Mouse (Mus musculus) adrenal gland, postnatal 14 days (tissue): ENCODE measurements at regions not wholly inside any gene's neighbourhood (a gene's known extent, or its start where the extent isn't known, plus 50 kb on each side); places are given as distances from the start of the nearest gene placed in this dataset.

Experiments used
- DNase-seq: peaks from one replicate; pipeline ENCODE4 v3.0.0; 2021; ENCODE audit warnings: mixed read lengths

GRCm38 (mm10) chr10:111787175-111787574 is 185.3 kb upstream of the Krr1 start:
- DNase-seq, result no peak

DNA sequence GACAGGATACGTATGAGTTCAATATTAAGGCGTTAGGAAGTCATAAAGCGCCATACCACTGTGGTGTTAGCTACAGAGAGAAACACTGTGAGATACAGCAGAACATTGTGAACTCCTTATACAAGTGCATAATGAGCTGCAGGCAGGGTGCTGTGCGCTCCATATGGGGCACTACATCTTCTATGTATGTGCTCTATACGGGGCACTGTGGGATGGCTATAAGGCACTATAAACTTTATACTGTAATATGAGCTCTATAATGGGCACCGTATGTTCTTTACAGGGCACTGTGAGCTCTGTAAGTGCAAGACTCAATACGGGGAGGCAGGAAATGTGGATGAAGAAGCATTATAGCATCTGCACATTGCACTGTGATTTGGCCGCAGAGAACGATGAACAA is 183.2 kb upstream of the Krr1 start:
- no peak for DNase-seq

GRCm38 (mm10) chr10:111790911-111791310 is 181.6 kb upstream of the Krr1 start:
- DNase-seq, result no peak

DNA sequence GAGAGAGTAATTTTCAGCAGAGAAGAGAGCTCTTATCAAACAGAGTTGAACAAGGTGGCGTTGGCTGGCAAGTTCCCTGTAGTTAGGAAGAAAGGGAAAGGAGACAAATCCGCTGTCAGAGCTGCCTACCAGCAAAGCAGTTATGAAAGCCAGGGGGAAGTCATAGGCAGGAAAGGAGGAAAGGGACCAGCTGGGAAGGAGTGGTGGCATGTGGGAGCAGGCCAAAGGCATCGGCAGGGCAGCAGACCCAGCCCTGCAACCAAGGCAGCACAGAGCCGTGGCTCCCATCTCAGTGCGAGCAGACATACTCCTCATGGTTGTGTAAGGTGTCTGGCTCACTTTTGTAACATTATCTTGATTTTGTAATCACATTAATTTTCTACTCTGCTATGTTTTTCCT is 177.4 kb upstream of the Krr1 start:
- DNase-seq, result peak; percentile 22

DNA sequence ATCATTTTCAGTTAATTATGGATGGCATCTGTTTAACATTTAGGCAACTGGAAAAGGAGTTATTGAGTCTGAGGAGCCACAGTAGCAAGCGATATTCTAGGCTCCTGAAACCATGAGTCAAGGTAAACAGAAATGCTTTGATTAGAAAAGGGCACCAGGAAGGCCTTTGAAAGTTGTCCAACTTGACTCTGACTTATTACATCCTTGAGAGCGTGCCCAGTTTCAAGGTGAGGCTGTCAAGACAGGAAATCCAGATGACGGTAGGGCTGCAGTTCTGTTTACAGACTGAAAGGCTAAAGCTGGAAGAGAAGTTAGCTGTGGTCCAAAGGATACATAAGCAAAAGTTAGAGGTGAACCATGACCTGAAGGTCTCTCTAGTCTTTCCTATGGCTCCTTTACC is 176.7 kb upstream of the Krr1 start:
- DNase-seq, result peak; percentile 68

DNA sequence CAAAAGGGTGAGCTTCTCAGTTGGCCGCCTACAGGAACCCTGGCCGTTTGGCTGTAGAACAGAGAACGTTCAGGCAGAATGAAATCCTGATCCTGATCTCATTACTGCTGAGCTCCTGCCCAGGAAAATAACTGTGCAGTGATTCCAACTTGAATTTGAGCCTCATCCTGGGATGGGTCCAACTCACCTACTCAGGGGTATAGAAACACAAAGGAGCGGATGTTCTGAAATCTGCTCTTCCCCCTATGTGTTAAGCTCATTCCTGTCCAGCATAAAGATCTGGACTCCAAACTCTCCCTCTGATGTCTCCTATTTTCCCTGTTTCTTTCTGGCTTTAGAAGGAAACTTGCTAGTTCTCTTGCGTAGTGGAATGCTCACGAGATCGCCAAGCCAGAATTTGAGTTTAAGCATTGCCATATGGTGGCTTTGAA is 173.6 kb upstream of the Krr1 start:
- no peak for DNase-seq

GRCm38 (mm10) chr10:111799850-111800589 is 172.4 kb upstream of the Krr1 start:
- no peak for DNase-seq

DNA sequence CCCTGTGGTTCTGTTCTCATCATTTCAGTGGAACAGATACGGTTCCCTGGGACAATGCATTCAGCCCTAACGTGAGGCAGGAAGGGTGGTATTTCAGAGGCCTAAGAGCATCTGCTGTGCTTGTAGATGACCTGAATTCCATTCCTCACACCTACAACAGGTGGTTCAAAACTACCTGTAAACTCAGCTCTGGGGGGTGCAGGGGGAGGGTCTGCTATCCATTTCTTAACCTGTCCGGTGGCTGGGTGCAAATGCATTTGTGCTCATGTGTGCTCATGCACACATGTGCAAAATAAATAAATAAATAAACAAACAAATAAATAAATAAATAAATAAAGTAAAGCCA is 171.9 kb upstream of the Krr1 start:
- no peak for DNase-seq

DNA sequence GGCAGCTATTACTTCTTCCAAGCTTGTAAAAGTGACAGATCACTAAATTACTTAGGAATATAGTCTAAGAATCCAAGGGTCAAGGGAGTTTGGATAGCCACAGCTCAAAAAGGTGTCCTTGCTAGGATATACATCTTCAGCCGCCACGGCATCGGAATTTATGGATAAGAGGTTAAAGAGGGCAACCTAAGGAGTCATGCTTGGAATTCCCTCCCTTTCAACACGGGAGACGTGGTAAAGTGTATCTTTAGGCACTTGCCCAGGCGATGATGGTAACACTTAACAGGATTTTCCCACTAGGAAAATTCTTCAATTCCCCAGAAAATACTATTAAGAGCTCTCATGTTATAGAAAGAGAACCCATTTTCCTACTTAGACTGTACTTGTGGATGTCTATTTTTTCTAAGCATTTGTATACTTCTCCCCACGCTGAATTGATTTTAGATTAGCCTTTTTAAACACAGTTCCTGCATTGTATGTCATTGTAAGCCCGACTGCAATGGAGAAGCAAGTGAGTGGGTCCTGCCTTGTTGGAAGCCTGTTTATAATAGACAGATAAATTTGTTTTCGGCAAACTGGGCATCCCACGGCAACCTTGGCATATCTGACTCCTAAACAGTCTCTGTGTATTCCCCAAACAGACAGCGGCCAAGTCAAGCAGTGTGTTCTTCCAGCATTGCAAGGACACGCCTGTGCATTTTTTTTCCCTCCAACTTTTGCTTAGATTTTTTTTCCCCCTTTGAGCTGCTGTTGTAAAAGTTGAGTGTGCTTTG is 171.3 kb upstream of the Krr1 start:
- DNase-seq, result peak; percentile 38

DNA sequence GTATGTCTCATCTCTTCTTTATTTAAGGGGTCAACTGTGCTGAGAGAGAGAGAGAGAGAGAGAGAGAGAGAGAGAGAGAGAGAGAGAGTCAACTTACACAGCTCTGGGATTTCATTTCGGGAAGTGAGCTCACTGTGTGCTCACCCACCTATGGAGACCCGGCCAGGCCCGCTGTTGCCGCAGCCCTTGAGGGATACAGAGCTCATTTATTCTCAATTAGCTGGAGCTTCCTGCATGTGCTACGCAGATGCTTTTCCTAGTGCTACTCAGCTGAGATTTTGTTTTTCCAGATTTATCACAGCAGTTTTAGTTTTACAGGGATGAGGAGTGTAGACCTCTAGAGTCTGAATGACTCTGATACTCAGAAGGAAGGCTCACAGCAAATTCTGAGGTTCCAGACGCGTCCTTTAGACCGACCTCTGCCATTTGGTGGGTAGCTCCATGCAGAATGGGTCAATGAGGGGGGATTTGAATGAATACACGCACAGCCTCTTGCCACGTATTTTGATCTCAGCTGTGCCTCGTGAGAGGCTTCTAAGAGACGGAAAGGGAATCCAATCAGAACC is 170.6 kb upstream of the Krr1 start:
- no peak for DNase-seq

- no peak for DNase-seq
Measured at GRCm38 (mm10) chr10:111806333-111806732, 166.1 kb upstream of the Krr1 start.

DNA sequence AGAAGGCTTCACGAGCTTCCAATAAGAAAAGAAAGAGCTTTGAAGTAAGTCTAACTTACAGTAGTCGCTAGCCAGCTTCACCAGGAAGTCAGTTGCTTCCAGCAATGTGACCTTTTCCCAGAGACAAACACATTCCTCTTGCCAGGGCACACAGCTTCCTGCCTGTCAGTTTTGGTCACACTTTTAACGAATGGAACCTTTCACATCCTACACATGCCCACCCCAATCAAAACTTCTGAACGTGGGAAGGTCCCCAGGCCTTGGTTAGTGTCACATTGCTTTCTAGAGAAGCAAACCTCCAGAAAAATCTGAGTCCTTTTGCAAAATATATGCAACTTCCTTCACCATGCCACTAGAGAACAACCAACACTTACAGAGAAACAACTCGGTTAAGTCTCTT is 165.5 kb upstream of the Krr1 start:
- DNase-seq, result no peak

- peak; percentile 44 for DNase-seq
Measured at GRCm38 (mm10) chr10:111813736-111814135, 158.7 kb upstream of the Krr1 start.

GRCm38 (mm10) chr10:111814648-111815047 is 157.8 kb upstream of the Krr1 start:
- DNase-seq, result no peak

GRCm38 (mm10) chr10:111815160-111815559 is 157.3 kb upstream of the Krr1 start:
- no peak for DNase-seq

GRCm38 (mm10) chr10:111815821-111816599 is 156.5 kb upstream of the Krr1 start:
- DNase-seq, result no peak

- DNase-seq, result no peak
Measured at GRCm38 (mm10) chr10:111819755-111820451, 152.6 kb upstream of the Krr1 start.

DNA sequence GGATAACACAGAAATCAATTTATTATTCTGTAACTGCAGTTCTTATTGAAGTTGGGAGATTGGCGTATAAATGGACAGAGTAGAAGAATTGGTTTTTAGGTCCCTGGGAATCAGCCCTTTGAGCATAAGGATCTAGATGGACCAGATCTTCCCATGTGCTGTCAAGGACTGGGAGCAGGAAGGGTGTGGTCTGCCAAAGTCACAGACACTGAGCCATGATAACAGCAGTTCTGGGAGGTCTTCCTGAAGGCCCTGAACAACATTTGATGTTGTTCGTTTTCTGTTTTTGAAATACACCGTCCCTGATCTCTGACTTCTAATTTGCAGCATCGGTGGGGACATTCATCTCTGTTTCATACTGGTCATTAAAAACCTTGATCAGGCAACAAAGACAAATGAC is 147.6 kb upstream of the Krr1 start:
- no peak for DNase-seq

- DNase-seq, result no peak
Measured at GRCm38 (mm10) chr10:111826033-111826754, 146.3 kb upstream of the Krr1 start.

DNA sequence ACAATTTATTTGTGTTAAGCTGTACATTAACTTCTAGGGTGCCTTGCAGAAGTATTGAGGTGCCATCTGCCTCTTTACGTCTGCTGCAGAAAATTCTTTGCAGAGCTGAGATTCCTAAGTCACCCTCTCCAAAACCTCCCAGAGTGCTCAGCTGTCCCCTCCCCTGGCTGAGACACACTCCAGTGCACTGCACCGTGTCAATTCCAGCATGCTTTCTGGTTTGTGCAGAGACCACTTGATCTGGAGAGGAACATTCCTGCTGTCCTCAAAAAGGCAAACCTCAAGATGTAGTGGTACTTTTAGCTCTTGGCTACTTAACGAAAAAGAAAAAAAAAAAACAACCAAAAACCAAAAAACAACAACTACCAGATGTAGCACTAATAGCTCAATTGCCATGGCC is 145.2 kb upstream of the Krr1 start:
- no peak for DNase-seq

GRCm38 (mm10) chr10:111827930-111828329 is 144.5 kb upstream of the Krr1 start:
- no peak for DNase-seq
